Mouse (Mus musculus): ENCODE measurements around the gene Tekt4.

DNA sequence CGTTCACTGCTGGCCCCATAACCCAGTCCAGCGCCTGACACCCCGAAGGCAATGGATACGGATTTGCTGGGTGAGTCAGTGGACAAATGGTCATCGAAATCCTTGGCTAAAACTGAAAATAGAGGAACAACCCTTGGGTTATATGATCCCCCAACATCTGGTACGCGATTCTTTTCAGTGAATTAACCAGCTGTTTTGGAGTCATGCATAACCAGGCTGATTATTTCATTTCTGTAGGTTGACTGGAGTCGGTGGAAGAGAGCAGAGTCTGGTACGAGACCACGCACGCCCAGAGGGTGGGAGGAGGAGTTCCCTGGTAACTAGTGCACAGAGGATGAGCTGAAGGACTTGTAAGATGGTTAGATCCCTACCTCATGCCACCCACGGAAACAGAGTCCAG lies 67.7 kb downstream of the Tekt4 start:
- no peak for TF ChIP-seq CTCF (IDR thresholded peaks at IDR 0.05; ENCODE audit: extremely low read depth, insufficient read depth, insufficient read length, insufficient replicate concordance)
- TF ChIP-seq POLR2A (IDR thresholded peaks at IDR 0.05; ENCODE audit: low read depth, low read length): no peak

All from spleen, adult 2 months (tissue).